ENCODE assay signal across 22 mouse cellular contexts in the genomic region with DNA sequence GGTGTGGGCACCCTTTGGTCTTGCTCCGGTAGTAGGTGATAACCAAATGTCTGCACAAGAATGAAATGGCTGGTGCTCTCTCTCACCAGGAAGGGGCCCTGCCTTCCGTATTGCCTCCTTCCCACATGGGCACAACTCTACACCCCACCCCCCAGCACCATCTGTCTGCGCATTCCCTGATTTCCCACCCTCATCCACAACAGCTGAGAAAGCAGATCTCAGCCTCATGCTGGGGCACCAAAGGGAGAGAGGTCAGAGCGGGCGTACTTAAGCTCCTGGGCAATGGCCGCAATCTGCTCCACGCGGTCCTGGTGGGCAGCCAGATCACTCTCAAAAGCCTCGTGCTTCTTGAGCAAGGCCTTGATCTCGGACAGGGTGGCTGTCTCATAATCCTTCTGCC.
A peak's percentile ranks its signal among the peaks of the same experiment; 100 is the strongest.
DNase-seq lines count a peak whose midpoint lies in the region; ATAC-seq and TF ChIP-seq lines count a peak whose summit lies in the region.
"Had no signal": no experiment of that assay in that cellular context is flagged by ENCODE, and none has a peak within 500 bp of the region (broad histone marks: within the 10 kb centered on the region; RNA-seq: fewer than 3 reads in every experiment).

No protein-coding gene starts in this region.

- peak; percentile 59 to 71 for DNase-seq in cerebellum, postnatal 10 days
- no peak for DNase-seq in cerebellum, adult 8-10 months
- DNase-seq in hindbrain, postnatal 0 days (ENCODE audit: low spot score), result peak; percentile 11
- DNase-seq in right cerebral cortex, adult 18-20 months, result peak; percentile 28
- no peak for DNase-seq in right cerebral cortex, postnatal 25 days
- no peak for DNase-seq in adrenal gland, adult 2 months
- no peak for DNase-seq in ovary, adult 18-20 months (ENCODE audit: low spot score)
- DNase-seq: adrenal gland, adult 8-10 months; cerebellum, adult 11-12 months; gastrocnemius, adult 2 months; heart, postnatal 36 days; kidney, adult 2 months; kidney, postnatal 25 days; liver; liver, postnatal 0 days; lung, postnatal 14 days; thymus, postnatal 25 days had no signal

- no peak overlapping the region for H3K27ac ChIP-seq in hindbrain, postnatal 0 days
- no peak overlapping the region for H3K27ac ChIP-seq in hindbrain, embryonic 16.5 days (ENCODE audit: low read depth, low read length)
- H3K27ac ChIP-seq: forebrain, embryonic 13.5 days; gastrocnemius, adult 2 months; heart, embryonic 13.5 days had no signal

- no peak for ATAC-seq in hindbrain, postnatal 0 days
- no peak for ATAC-seq in hindbrain, embryonic 16.5 days
- ATAC-seq: CD4-positive, CD25-positive, alpha-beta regulatory T cell, adult 4 months; forebrain, embryonic 13.5 days; liver, postnatal 0 days had no signal

- 65% methylated on average over 10 of the region's 10 CpGs for WGBS in hindbrain, postnatal 0 days
- 72% methylated on average over 10 of the region's 10 CpGs for WGBS in hindbrain, embryonic 16.5 days

- H3K9me3 ChIP-seq in hindbrain, postnatal 0 days (ENCODE audit: low read length), result no peaks in the 10 kb centered on the region
- H3K9me3 ChIP-seq in hindbrain, embryonic 16.5 days (ENCODE audit: control insufficient read depth, low read length), result no peaks in the 10 kb centered on the region
- H3K9me3 ChIP-seq: forebrain, embryonic 13.5 days; G1E; heart, embryonic 13.5 days had no signal

- H3K4me3 ChIP-seq in hindbrain, postnatal 0 days (ENCODE audit: low read length), result no peak overlapping the region
- no peak overlapping the region for H3K4me3 ChIP-seq in hindbrain, embryonic 16.5 days (ENCODE audit: low read length)
- H3K4me3 ChIP-seq: forebrain, embryonic 13.5 days; gastrocnemius, adult 2 months; heart, embryonic 13.5 days had no signal

- H3K36me3 ChIP-seq in hindbrain, postnatal 0 days (ENCODE audit: insufficient read depth, low read length), result peaks cover 21% of the 10 kb centered on the region
- H3K36me3 ChIP-seq in hindbrain, embryonic 16.5 days (ENCODE audit: control insufficient read depth, insufficient read depth, low read length), result peaks cover 16% of the 10 kb centered on the region
- H3K36me3 ChIP-seq: G1E had no signal

- H3K9ac ChIP-seq in hindbrain, postnatal 0 days (replicated peaks; ENCODE audit: low read length), result no peak overlapping the region
- H3K9ac ChIP-seq in hindbrain, embryonic 16.5 days (ENCODE audit: low read depth, low read length), result no peak overlapping the region
- H3K9ac ChIP-seq: forebrain, embryonic 13.5 days; heart, embryonic 13.5 days; liver, postnatal 0 days had no signal

- no peaks in the 10 kb centered on the region for H3K4me1 ChIP-seq in hindbrain, postnatal 0 days (ENCODE audit: insufficient read depth, low read length)
- H3K4me1 ChIP-seq in hindbrain, embryonic 16.5 days (ENCODE audit: control insufficient read depth, insufficient read depth, low read depth, low read length), result no peaks in the 10 kb centered on the region
- H3K4me1 ChIP-seq: forebrain, embryonic 13.5 days; heart, embryonic 13.5 days had no signal

- no peaks in the 10 kb centered on the region for H3K27me3 ChIP-seq in hindbrain, postnatal 0 days (ENCODE audit: insufficient read depth, low read length)
- no peaks in the 10 kb centered on the region for H3K27me3 ChIP-seq in hindbrain, embryonic 16.5 days (replicated peaks; ENCODE audit: control insufficient read depth, insufficient read depth, low read length)
- H3K27me3 ChIP-seq: forebrain, embryonic 13.5 days; heart, embryonic 13.5 days had no signal

- no peak overlapping the region for H3K4me2 ChIP-seq in hindbrain, postnatal 0 days (ENCODE audit: low read depth, low read length)
- no peak overlapping the region for H3K4me2 ChIP-seq in hindbrain, embryonic 16.5 days (ENCODE audit: low read length)
- H3K4me2 ChIP-seq: forebrain, embryonic 13.5 days; heart, embryonic 13.5 days had no signal

- TF ChIP-seq CTCF in hindbrain, postnatal 0 days (IDR thresholded peaks at IDR 0.05; ENCODE audit: low read depth), result no peak

Comparison
In these comparisons a context has a peak if more than half of its experiments do, and no peak if none do; other contexts are left out.
1. DNase-seq: peak in cerebellum, postnatal 10 days (2 of 2), hindbrain, postnatal 0 days (single experiment) and right cerebral cortex, adult 18-20 months (single experiment); none in cerebellum, adult 8-10 months (single experiment), right cerebral cortex, postnatal 25 days (single experiment), adrenal gland, adult 2 months (single experiment) and ovary, adult 18-20 months (single experiment).